Mouse (Mus musculus): ENCODE results near the gene Dpm1. TPM values are rescaled to one million over a fixed set of nuclear protein-coding genes. Genes with fewer than 3 reads are reported as not detected.

Gene Dpm1
- total and polyA plus RNA-seq, 2 experiments from 2014 or later, result 108 to 141 TPM

- TF ChIP-seq EP300 (IDR thresholded peaks at IDR 0.05; ENCODE audit: low read depth), result no peak
- ATAC-seq (ENCODE audit: insufficient read depth, low read depth) (no peak), DNase-seq (ENCODE audit: low spot score) (no peak)
- WGBS, result 84% methylated on average over 3 of the region's 3 CpGs
- Histone ChIP-seq H3K4me3 (ENCODE audit: low read depth, low read length) (no peak overlapping the region), H3K27ac (ENCODE audit: low read depth) (no peak overlapping the region), H3K9me3 (replicated peaks; ENCODE audit: control insufficient read depth, low read length) (no peaks in the 10 kb centered on the region), H3K9ac (replicated peaks; ENCODE audit: low read depth, low read length) (no peak overlapping the region), H3K4me2 (ENCODE audit: low read depth, low read length) (no peak overlapping the region), H3K36me3 (replicated peaks; ENCODE audit: control insufficient read depth, insufficient read depth, low read length) (no peaks in the 10 kb centered on the region), H3K27me3 (ENCODE audit: control insufficient read depth, insufficient read depth, low read length) (peaks cover 45% of the 10 kb centered on the region), H3K4me1 (ENCODE audit: control insufficient read depth, insufficient read depth) (no peaks in the 10 kb centered on the region)
These were observed 29.7 kb upstream of the Dpm1 start for GRCm38 (mm10) chr2:168260124-168260523.

GRCm38 (mm10) chr2:168259046-168259445 lies 28.7 kb upstream of the Dpm1 start:
- WGBS, result 66% methylated on average over 8 of the region's 8 CpGs

GRCm38 (mm10) chr2:168257188-168257587 lies 26.8 kb upstream of the Dpm1 start:
- Histone ChIP-seq H3K9me3 (replicated peaks; ENCODE audit: control insufficient read depth, low read length) (no peaks in the 10 kb centered on the region), H3K9ac (replicated peaks; ENCODE audit: low read depth, low read length) (no peak overlapping the region), H3K27ac (ENCODE audit: low read depth) (no peak overlapping the region), H3K36me3 (replicated peaks; ENCODE audit: control insufficient read depth, insufficient read depth, low read length) (no peaks in the 10 kb centered on the region), H3K4me3 (ENCODE audit: low read depth, low read length) (no peak overlapping the region), H3K27me3 (ENCODE audit: control insufficient read depth, insufficient read depth, low read length) (peaks cover 52% of the 10 kb centered on the region), H3K4me1 (ENCODE audit: control insufficient read depth, insufficient read depth) (no peaks in the 10 kb centered on the region), H3K4me2 (ENCODE audit: low read depth, low read length) (no peak overlapping the region)
- 85% methylated on average over 4 of the region's 4 CpGs for WGBS
- no peak for TF ChIP-seq CTCF (IDR thresholded peaks at IDR 0.05; ENCODE audit: low read depth)
- TF ChIP-seq EP300 (IDR thresholded peaks at IDR 0.05; ENCODE audit: low read depth), result no peak
- DNase-seq (ENCODE audit: low spot score) (no peak), ATAC-seq (ENCODE audit: insufficient read depth, low read depth) (no peak)

More at GRCm38 (mm10) chr2:168259046-168259445, 28.7 kb upstream of the Dpm1 start:
- H3K4me3 ChIP-seq (ENCODE audit: low read depth, low read length), result no peak overlapping the region
- H3K4me2 ChIP-seq (ENCODE audit: low read depth, low read length), result no peak overlapping the region
- H3K4me1 ChIP-seq (ENCODE audit: control insufficient read depth, insufficient read depth), result no peaks in the 10 kb centered on the region
- no peak overlapping the region for H3K27ac ChIP-seq (ENCODE audit: low read depth)
- H3K36me3 ChIP-seq (replicated peaks; ENCODE audit: control insufficient read depth, insufficient read depth, low read length), result no peaks in the 10 kb centered on the region
- TF ChIP-seq EP300 (IDR thresholded peaks at IDR 0.05; ENCODE audit: low read depth) (no peak), CTCF (IDR thresholded peaks at IDR 0.05; ENCODE audit: low read depth) (no peak)
- no peak overlapping the region for H3K9ac ChIP-seq (replicated peaks; ENCODE audit: low read depth, low read length)
- DNase-seq (ENCODE audit: low spot score) (no peak), ATAC-seq (ENCODE audit: insufficient read depth, low read depth) (no peak)
- H3K27me3 ChIP-seq (ENCODE audit: control insufficient read depth, insufficient read depth, low read length), result peaks cover 50% of the 10 kb centered on the region
- no peaks in the 10 kb centered on the region for H3K9me3 ChIP-seq (replicated peaks; ENCODE audit: control insufficient read depth, low read length)

GRCm38 (mm10) chr2:168256506-168256905 lies 26.1 kb upstream of the Dpm1 start:
- DNase-seq (ENCODE audit: low spot score), result no peak
- no peaks in the 10 kb centered on the region for H3K9me3 ChIP-seq (replicated peaks; ENCODE audit: control insufficient read depth, low read length)
- no peak overlapping the region for H3K4me2 ChIP-seq (ENCODE audit: low read depth, low read length)
- WGBS, result 72% methylated on average over 3 of the region's 3 CpGs
- H3K9ac ChIP-seq (replicated peaks; ENCODE audit: low read depth, low read length), result no peak overlapping the region
- no peak for ATAC-seq (ENCODE audit: insufficient read depth, low read depth)
- no peaks in the 10 kb centered on the region for H3K4me1 ChIP-seq (ENCODE audit: control insufficient read depth, insufficient read depth)
- H3K27ac ChIP-seq (ENCODE audit: low read depth), result no peak overlapping the region
- TF ChIP-seq EP300 (IDR thresholded peaks at IDR 0.05; ENCODE audit: low read depth), result no peak
- no peak for TF ChIP-seq CTCF (IDR thresholded peaks at IDR 0.05; ENCODE audit: low read depth)
- H3K36me3 ChIP-seq (replicated peaks; ENCODE audit: control insufficient read depth, insufficient read depth, low read length), result no peaks in the 10 kb centered on the region
- peaks cover 51% of the 10 kb centered on the region for H3K27me3 ChIP-seq (ENCODE audit: control insufficient read depth, insufficient read depth, low read length)
- H3K4me3 ChIP-seq (ENCODE audit: low read depth, low read length), result no peak overlapping the region

- H3K9ac ChIP-seq (replicated peaks; ENCODE audit: low read depth, low read length), result no peak overlapping the region
- no peaks in the 10 kb centered on the region for H3K4me1 ChIP-seq (ENCODE audit: control insufficient read depth, insufficient read depth)
- TF ChIP-seq CTCF (IDR thresholded peaks at IDR 0.05; ENCODE audit: low read depth) (no peak), EP300 (IDR thresholded peaks at IDR 0.05; ENCODE audit: low read depth) (no peak)
- H3K4me2 ChIP-seq (ENCODE audit: low read depth, low read length), result no peak overlapping the region
- no peaks in the 10 kb centered on the region for H3K36me3 ChIP-seq (replicated peaks; ENCODE audit: control insufficient read depth, insufficient read depth, low read length)
- peaks cover 41% of the 10 kb centered on the region for H3K27me3 ChIP-seq (ENCODE audit: control insufficient read depth, insufficient read depth, low read length)
- H3K27ac ChIP-seq (ENCODE audit: low read depth), result no peak overlapping the region
- H3K4me3 ChIP-seq (ENCODE audit: low read depth, low read length), result no peak overlapping the region
- no peaks in the 10 kb centered on the region for H3K9me3 ChIP-seq (replicated peaks; ENCODE audit: control insufficient read depth, low read length)
- ATAC-seq (ENCODE audit: insufficient read depth, low read depth), result no peak
- no peak for DNase-seq (ENCODE audit: low spot score)
- WGBS, result 8% methylated on average over 7 of the region's 7 CpGs
These were observed 23.4 kb upstream of the Dpm1 start for GRCm38 (mm10) chr2:168253822-168254221.

GRCm38 (mm10) chr2:168252639-168253292 lies 22.4 kb upstream of the Dpm1 start:
- TF ChIP-seq CTCF (IDR thresholded peaks at IDR 0.05; ENCODE audit: low read depth), result peak; percentile 47
- no peak for TF ChIP-seq EP300 (IDR thresholded peaks at IDR 0.05; ENCODE audit: low read depth)
- no peak overlapping the region for H3K4me2 ChIP-seq (ENCODE audit: low read depth, low read length)
- ATAC-seq (ENCODE audit: insufficient read depth, low read depth) (no peak), DNase-seq (ENCODE audit: low spot score) (no peak)
- H3K9me3 ChIP-seq (replicated peaks; ENCODE audit: control insufficient read depth, low read length), result no peaks in the 10 kb centered on the region
- peaks cover 41% of the 10 kb centered on the region for H3K27me3 ChIP-seq (ENCODE audit: control insufficient read depth, insufficient read depth, low read length)
- no peaks in the 10 kb centered on the region for H3K36me3 ChIP-seq (replicated peaks; ENCODE audit: control insufficient read depth, insufficient read depth, low read length)
- H3K9ac ChIP-seq (replicated peaks; ENCODE audit: low read depth, low read length), result no peak overlapping the region
- H3K4me1 ChIP-seq (ENCODE audit: control insufficient read depth, insufficient read depth), result no peaks in the 10 kb centered on the region
- H3K27ac ChIP-seq (ENCODE audit: low read depth), result no peak overlapping the region
- H3K4me3 ChIP-seq (ENCODE audit: low read depth, low read length), result no peak overlapping the region
- WGBS, result 11% methylated on average over 16 of the region's 16 CpGs

Measured in heart, postnatal 0 days (tissue).